Mouse (Mus musculus) E14TG2a.4 (cell line): ENCODE results near the gene Dock2.

Source experiments
- H3K27me3 ChIP-seq: 2 replicates; pipeline ENCODE4 v1.6.1; 2014; ENCODE audit warnings: low read length, control low read depth; ENCODE audit not compliant: insufficient read depth
- H3K36me3 ChIP-seq: 2 replicates; pipeline ENCODE4 v1.6.1; 2014; ENCODE audit warnings: low read length, control low read depth; ENCODE audit not compliant: insufficient read depth
- H3K4me1 ChIP-seq: replicated peaks from 2 replicates; pipeline ENCODE4 v1.6.1; 2014; ENCODE audit warnings: low read depth, low read length, control low read depth
- H3K4me3 ChIP-seq: replicated peaks from 2 replicates; pipeline ENCODE4 v1.5.1; 2014; ENCODE audit warnings: mild to moderate bottlenecking, low read length
- H3K9me3 ChIP-seq: 2 replicates; pipeline ENCODE4 v1.6.1; 2014; ENCODE audit warnings: low read length, control low read depth
- CTCF ChIP-seq: conservative IDR thresholded peaks from 2 replicates; pipeline ENCODE4 v1.5.1; 2014; ENCODE audit warnings: low read length
- NANOG ChIP-seq: IDR thresholded peaks from 2 replicates; pipeline ENCODE4 v1.6.1; 2014; ENCODE audit warnings: borderline replicate concordance, low read length, mixed read lengths
- POU5F1 ChIP-seq: IDR thresholded peaks from 2 replicates; pipeline ENCODE4 v1.6.1; 2014; ENCODE audit warnings: low read length, borderline replicate concordance

The Dock2 gene

GRCm38 (mm10) chr11:34372224-34372623 lies 411.5 kb downstream of the Dock2 start:
- no peaks in the 10 kb centered on the region for H3K4me1 ChIP-seq
- no peak overlapping the region for H3K4me3 ChIP-seq
- no peaks in the 10 kb centered on the region; the same call in 1 of the 2 replicates for H3K27me3 ChIP-seq
- TF ChIP-seq CTCF = no peak
- H3K9me3 ChIP-seq = no peaks in the 10 kb centered on the region
- no peaks in the 10 kb centered on the region for H3K36me3 ChIP-seq

- TF ChIP-seq CTCF = no peak
- TF ChIP-seq NANOG = no peak
- TF ChIP-seq POU5F1 = no peak
- Histone ChIP-seq H3K27me3 (no peaks in the 10 kb centered on the region), H3K4me1 (0 out of 2 replicates have a peak, but pooled peaks cover 2% of the 10 kb centered on the region), H3K4me3 (no peak overlapping the region), H3K36me3 (no peaks in the 10 kb centered on the region), H3K9me3 (no peaks in the 10 kb centered on the region)
These were observed 427.6 kb downstream of the Dock2 start for GRCm38 (mm10) chr11:34356109-34356508.

GRCm38 (mm10) chr11:34355406-34355805 lies 428.3 kb downstream of the Dock2 start:
- H3K27me3 ChIP-seq = no peaks in the 10 kb centered on the region
- no peak overlapping the region for H3K4me3 ChIP-seq
- no peaks in the 10 kb centered on the region for H3K9me3 ChIP-seq
- TF ChIP-seq CTCF (no peak), NANOG (no peak), POU5F1 (no peak)
- 0 out of 2 replicates have a peak, but pooled peaks cover 2% of the 10 kb centered on the region for H3K4me1 ChIP-seq
- no peaks in the 10 kb centered on the region for H3K36me3 ChIP-seq

GRCm38 (mm10) chr11:34349453-34350056 lies 434.1 kb downstream of the Dock2 start:
- H3K27me3 ChIP-seq = no peaks in the 10 kb centered on the region; the same call in 1 of the 2 replicates
- TF ChIP-seq POU5F1 = no peak
- no peak for TF ChIP-seq NANOG
- no peak for TF ChIP-seq CTCF

GRCm38 (mm10) chr11:34348287-34348918 lies 435.3 kb downstream of the Dock2 start:
- TF ChIP-seq POU5F1 = no peak
- TF ChIP-seq CTCF = no peak
- no peak for TF ChIP-seq NANOG
- Histone ChIP-seq H3K4me3 (no peak overlapping the region), H3K4me1 (no peaks in the 10 kb centered on the region), H3K9me3 (no peaks in the 10 kb centered on the region), H3K36me3 (no peaks in the 10 kb centered on the region), H3K27me3 (no peaks in the 10 kb centered on the region; the same call in 1 of the 2 replicates)

More at GRCm38 (mm10) chr11:34349453-34350056, 434.1 kb downstream of the Dock2 start:
- no peaks in the 10 kb centered on the region for H3K36me3 ChIP-seq
- no peak overlapping the region for H3K4me3 ChIP-seq
- no peaks in the 10 kb centered on the region for H3K4me1 ChIP-seq
- H3K9me3 ChIP-seq = no peaks in the 10 kb centered on the region

- Histone ChIP-seq H3K27me3 (no peaks in the 10 kb centered on the region; the same call in 1 of the 2 replicates), H3K36me3 (no peaks in the 10 kb centered on the region), H3K9me3 (no peaks in the 10 kb centered on the region), H3K4me1 (0 out of 2 replicates have a peak, but pooled peaks cover 5% of the 10 kb centered on the region), H3K4me3 (no peak overlapping the region)
- TF ChIP-seq NANOG (no peak), POU5F1 (no peak), CTCF (no peak)
These were observed 439.4 kb downstream of the Dock2 start for GRCm38 (mm10) chr11:34344310-34344709.

- no peak for TF ChIP-seq POU5F1
- TF ChIP-seq CTCF = no peak
- no peak for TF ChIP-seq NANOG
- Histone ChIP-seq H3K36me3 (no peaks in the 10 kb centered on the region), H3K4me3 (no peak overlapping the region), H3K4me1 (0 out of 2 replicates have a peak, but pooled peaks cover 5% of the 10 kb centered on the region), H3K27me3 (no peaks in the 10 kb centered on the region; the same call in 1 of the 2 replicates), H3K9me3 (no peaks in the 10 kb centered on the region)
These were observed 439.9 kb downstream of the Dock2 start for GRCm38 (mm10) chr11:34343742-34344307.

GRCm38 (mm10) chr11:34339693-34340092 lies 444.0 kb downstream of the Dock2 start:
- TF ChIP-seq CTCF = no peak
- no peak for TF ChIP-seq NANOG
- no peak for TF ChIP-seq POU5F1

More at GRCm38 (mm10) chr11:34339693-34340092, 444.0 kb downstream of the Dock2 start:
- H3K4me3 ChIP-seq = no peak overlapping the region
- no peaks in the 10 kb centered on the region for H3K9me3 ChIP-seq
- peaks cover 7% of the 10 kb centered on the region; the same call in 1 of the 2 replicates for H3K27me3 ChIP-seq
- peaks cover 6% of the 10 kb centered on the region; the same call in 1 of the 2 replicates for H3K4me1 ChIP-seq
- H3K36me3 ChIP-seq = no peaks in the 10 kb centered on the region
